Mouse (Mus musculus) hindlimb bud, embryonic 11.5 days (tissue): ENCODE results near the gene Eya2.

Experiments
- DNase-seq: peaks from one replicate; pipeline ENCODE4 v3.0.0-alpha.2; 2012; ENCODE audit warnings: low read depth, low spot score; ENCODE audit errors: extremely low spot score

Eya2 gene

GRCm38 (mm10) chr2:165812889-165813288 lies 218.1 kb downstream of the Eya2 start:
- no peak for DNase-seq

GRCm38 (mm10) chr2:165815103-165815880 lies 220.5 kb downstream of the Eya2 start:
- DNase-seq, result no peak

GRCm38 (mm10) chr2:165817437-165817836 lies 222.6 kb downstream of the Eya2 start:
- DNase-seq, result no peak

- no peak for DNase-seq
Measured at GRCm38 (mm10) chr2:165818570-165818969, 223.7 kb downstream of the Eya2 start.

- peak; percentile 62 for DNase-seq
Measured at GRCm38 (mm10) chr2:165818985-165819948, 224.4 kb downstream of the Eya2 start.

- no peak for DNase-seq
Measured at GRCm38 (mm10) chr2:165820073-165820472, 225.2 kb downstream of the Eya2 start.

GRCm38 (mm10) chr2:165820504-165821095 lies 225.8 kb downstream of the Eya2 start:
- DNase-seq, result no peak
